Mouse (Mus musculus) midbrain, embryonic 15.5 days (tissue): ENCODE data around the gene Aldh16a1. TPM values are rescaled to one million over a fixed set of nuclear protein-coding genes. Genes with fewer than 3 reads are reported as not detected.
"Not testable (repeated sequence)": the region's sequence is repeated elsewhere in the genome, so short reads cannot be mapped to it uniquely, and the experiment has no call there.

ENCODE experiments used
- ATAC-seq: fragments of 200-750 bp; cut with Nextera tagmentation; replicated peaks from 2 replicates; pipeline ENCODE4 v1.8.0; 2017; ENCODE audit warnings: moderate TSS enrichment
- H3K27ac ChIP-seq: fragments of 300-500 bp; sonication (generic); 2 replicates; pipeline ENCODE4 v1.5.1; 2015; ENCODE audit warnings: mild to moderate bottlenecking, inconsistent platforms
- H3K27me3 ChIP-seq: fragments of 300-500 bp; sonication (generic); replicated peaks from 2 replicates; pipeline ENCODE4 v1.6.1; 2015; ENCODE audit warnings: inconsistent platforms
- H3K36me3 ChIP-seq: fragments of 300-500 bp; sonication (generic); replicated peaks from 2 replicates; pipeline ENCODE4 v1.6.1; 2015; ENCODE audit warnings: inconsistent platforms
- H3K4me1 ChIP-seq: fragments of 300-500 bp; sonication (generic); 2 replicates; pipeline ENCODE4 v1.6.1; 2015; ENCODE audit warnings: inconsistent platforms
- H3K4me2 ChIP-seq: fragments of 300-500 bp; sonication (generic); 2 replicates; pipeline ENCODE4 v1.6.1; 2015; ENCODE audit warnings: inconsistent platforms, mild to moderate bottlenecking, moderate library complexity
- H3K4me3 ChIP-seq: fragments of 300-500 bp; sonication (generic); 2 replicates; pipeline ENCODE4 v1.5.1; 2015; ENCODE audit warnings: mild to moderate bottlenecking, inconsistent platforms
- H3K9ac ChIP-seq: fragments of 300-500 bp; sonication (generic); 2 replicates; pipeline ENCODE4 v1.6.1; 2015; ENCODE audit warnings: mild to moderate bottlenecking, inconsistent platforms
- H3K9me3 ChIP-seq: fragments of 300-500 bp; sonication (generic); 2 replicates; pipeline ENCODE4 v1.6.1; 2016; ENCODE audit warnings: inconsistent platforms
- WGBS: fragments of 180-500 bp; shearing (Covaris S2); methylation state at CpG from one replicate; pipeline ENCODE4 v1.1.7; 2015; ENCODE audit warnings: mixed read lengths; 5-methylcytosine and 5-hydroxymethylcytosine counted together
- polyA plus RNA-seq: library from polyadenylated mRNA; unstranded; fragments of >200 nt; fragmentation: Nextera tagmentation; extraction: Ambion mirVana; gene quantifications from 2 replicates; pipeline ENCODE4 v1.2.1, GENCODE M21; 2015

Aldh16a1 gene
- polyA plus RNA-seq, 1 experiment from 2014 or later = 16.1 TPM

DNA sequence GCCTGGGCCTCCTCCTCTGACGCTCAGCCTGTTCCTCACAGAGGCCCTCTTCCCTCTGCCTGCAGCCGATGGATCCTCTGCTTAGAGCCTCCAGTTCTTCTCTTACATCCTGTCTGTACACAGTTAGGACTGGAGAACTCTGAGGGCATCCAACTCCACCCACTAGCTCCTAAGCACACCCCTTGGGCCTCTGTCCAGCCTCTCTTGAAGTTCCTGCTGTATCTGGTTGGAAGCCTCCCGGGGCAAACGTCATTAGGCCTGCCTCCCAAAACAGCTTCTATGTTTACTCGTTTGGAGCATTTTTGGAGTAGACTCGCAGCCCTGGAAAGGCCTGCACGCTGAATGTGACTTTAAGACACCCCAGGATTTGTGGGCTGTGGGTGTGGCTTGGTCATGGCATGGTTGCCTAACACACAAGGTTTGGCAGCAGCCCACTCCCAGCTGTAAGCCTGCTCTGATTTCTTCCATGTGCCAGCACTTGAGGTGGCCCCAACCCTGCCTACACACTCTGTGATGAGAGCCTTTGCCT lies 50.7 kb downstream of the Aldh16a1 start, which contains the start of gene Fcgrt:
TSS of gene Fcgrt (minus strand) at position 200 of the 529 bp plus-strand sequence.
- H3K27me3 ChIP-seq = no peaks in the 10 kb centered on the region
- H3K36me3 ChIP-seq = no peaks in the 10 kb centered on the region
- H3K9me3 ChIP-seq = no peaks in the 10 kb centered on the region
- no peak within 1 kb of the TSS for H3K4me3 ChIP-seq
- H3K27ac ChIP-seq = no peak within 1 kb of the TSS
- WGBS = 80% methylated on average over 7 of the region's 7 CpGs
- no peaks in the 10 kb centered on the region for H3K4me1 ChIP-seq
- no peak for ATAC-seq
- H3K9ac ChIP-seq = no peak within 1 kb of the TSS
- peak within 1 kb of the TSS; percentile 21 for H3K4me2 ChIP-seq

DNA sequence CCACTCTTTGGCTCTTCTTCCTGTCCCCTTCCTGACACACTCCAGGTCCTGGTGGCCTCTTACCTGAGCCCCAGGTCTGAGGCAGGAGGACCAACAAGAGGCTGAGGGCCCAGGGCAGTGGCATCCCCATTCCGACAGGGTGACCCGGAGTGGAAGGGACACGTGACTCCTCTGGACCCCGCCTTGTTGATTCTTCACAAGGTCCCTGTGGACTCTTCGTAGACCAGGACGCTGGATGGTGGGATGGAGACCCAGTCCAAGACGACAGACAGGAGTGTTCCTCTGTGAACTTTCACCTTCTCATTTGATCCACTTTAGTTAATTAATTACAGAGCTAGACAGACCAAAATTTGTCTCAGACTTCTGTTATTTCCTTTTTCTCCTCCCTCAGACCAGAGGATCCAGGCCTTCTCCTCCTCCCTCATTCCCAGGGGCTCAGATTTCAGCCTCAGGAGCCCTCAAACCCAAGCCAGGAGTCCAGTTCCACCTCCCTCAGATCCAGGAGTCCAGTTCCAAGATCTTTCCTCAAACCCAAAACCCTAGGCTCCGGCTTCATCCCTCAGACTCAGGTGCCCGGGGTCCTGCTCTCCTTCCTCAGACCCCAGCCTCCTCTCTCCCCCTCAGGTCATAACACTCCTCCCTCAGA lies 51.3 kb downstream of the Aldh16a1 start:
- no peak for ATAC-seq
- no peak overlapping the region for H3K4me3 ChIP-seq
- no peaks in the 10 kb centered on the region for H3K27me3 ChIP-seq
- H3K36me3 ChIP-seq = no peaks in the 10 kb centered on the region
- H3K9me3 ChIP-seq = no peaks in the 10 kb centered on the region
- H3K4me1 ChIP-seq = no peaks in the 10 kb centered on the region
- 78% methylated on average over 9 of the region's 9 CpGs for WGBS
- H3K9ac ChIP-seq = no peak overlapping the region
- H3K27ac ChIP-seq = no peak overlapping the region
- H3K4me2 ChIP-seq = peak overlapping the region; percentile 21

GRCm38 (mm10) chr7:45102441-45102840 lies 51.9 kb downstream of the Aldh16a1 start:
- Histone ChIP-seq H3K9me3 (no peaks in the 10 kb centered on the region), H3K36me3 (no peaks in the 10 kb centered on the region), H3K27me3 (no peaks in the 10 kb centered on the region), H3K27ac (no peak overlapping the region), H3K9ac (no peak overlapping the region), H3K4me3 (no peak overlapping the region), H3K4me2 (peak overlapping the region; percentile 13), H3K4me1 (no peaks in the 10 kb centered on the region)
- ATAC-seq = no peak
- WGBS = 88% methylated on average over 11 of the region's 11 CpGs

DNA sequence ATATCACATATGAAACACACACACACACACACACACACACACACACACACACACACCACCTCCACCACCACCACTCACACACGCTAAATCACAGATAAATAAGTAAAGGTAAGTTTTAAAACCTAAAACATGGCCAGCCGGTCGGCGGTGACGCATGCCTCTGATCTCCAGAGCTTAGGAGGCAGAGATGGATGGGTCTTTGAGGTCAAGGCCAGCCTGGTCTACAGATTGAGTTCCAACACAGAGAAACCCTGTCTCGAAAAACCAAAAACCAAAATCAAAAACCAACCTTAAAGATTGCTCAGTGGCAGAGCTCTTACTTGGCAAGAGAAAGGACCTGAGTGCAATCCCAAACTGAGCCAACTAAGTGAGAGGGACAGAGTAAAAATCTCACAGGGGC lies 54.3 kb downstream of the Aldh16a1 start:
- Histone ChIP-seq H3K9me3 (no peaks in the 10 kb centered on the region), H3K36me3 (no peaks in the 10 kb centered on the region), H3K4me3 (no peak overlapping the region), H3K4me1 (no peaks in the 10 kb centered on the region), H3K27ac (no peak overlapping the region), H3K4me2 (no peak overlapping the region), H3K27me3 (no peaks in the 10 kb centered on the region), H3K9ac (no peak overlapping the region)
- no peak for ATAC-seq
- 90% methylated on average over 6 of the region's 6 CpGs for WGBS

GRCm38 (mm10) chr7:45098541-45099240 lies 55.7 kb downstream of the Aldh16a1 start:
- Histone ChIP-seq H3K9me3 (no peaks in the 10 kb centered on the region), H3K36me3 (no peaks in the 10 kb centered on the region), H3K9ac (no peak overlapping the region), H3K27me3 (no peaks in the 10 kb centered on the region), H3K4me3 (no peak overlapping the region), H3K4me1 (no peaks in the 10 kb centered on the region), H3K27ac (no peak overlapping the region), H3K4me2 (no peak overlapping the region)
- WGBS = 89% methylated on average over 8 of the region's 8 CpGs
- no peak for ATAC-seq

DNA sequence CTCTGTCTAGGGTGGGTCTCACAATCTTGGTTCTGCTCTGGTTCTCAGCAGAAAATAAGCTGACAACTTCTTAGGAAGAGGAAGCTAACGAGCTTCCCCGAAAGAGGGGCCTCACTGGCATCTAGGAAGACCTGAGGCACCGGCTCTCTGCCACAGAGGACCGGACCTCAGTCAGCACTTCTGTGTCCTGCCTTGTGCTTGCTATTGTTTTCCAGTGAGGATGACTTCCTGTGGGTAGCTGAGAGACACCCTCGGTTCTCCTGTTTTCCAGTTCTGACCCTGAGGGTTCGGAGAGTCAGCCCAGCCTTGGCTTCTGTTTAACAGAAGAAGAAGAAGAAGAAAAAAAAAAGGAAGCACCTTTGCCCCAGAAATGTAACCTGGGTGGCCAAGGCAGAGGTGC lies 56.9 kb downstream of the Aldh16a1 start:
- H3K4me3 ChIP-seq = no peak overlapping the region
- H3K4me1 ChIP-seq = no peaks in the 10 kb centered on the region
- ATAC-seq = no peak
- H3K27me3 ChIP-seq = no peaks in the 10 kb centered on the region
- no peaks in the 10 kb centered on the region for H3K36me3 ChIP-seq
- no peak overlapping the region for H3K27ac ChIP-seq
- 82% methylated on average over 6 of the region's 6 CpGs for WGBS
- no peaks in the 10 kb centered on the region for H3K9me3 ChIP-seq
- no peak overlapping the region for H3K9ac ChIP-seq
- H3K4me2 ChIP-seq = no peak overlapping the region

GRCm38 (mm10) chr7:45095965-45096364 lies 58.4 kb downstream of the Aldh16a1 start:
- H3K4me3 ChIP-seq, ATAC-seq, H3K36me3 ChIP-seq, H3K27ac ChIP-seq, H3K27me3 ChIP-seq, H3K9me3 ChIP-seq, H3K4me2 ChIP-seq, H3K9ac ChIP-seq, H3K4me1 ChIP-seq: not testable (repeated sequence)
- 91% methylated on average over 14 of the region's 14 CpGs for WGBS

GRCm38 (mm10) chr7:45095367-45095766 lies 59.0 kb downstream of the Aldh16a1 start:
- H3K4me1 ChIP-seq = peaks cover 8% of the 10 kb centered on the region
- no peak overlapping the region for H3K4me3 ChIP-seq
- no peak for ATAC-seq
- H3K4me2 ChIP-seq = no peak overlapping the region
- no peaks in the 10 kb centered on the region for H3K27me3 ChIP-seq
- WGBS = 87% methylated on average over 6 of the region's 6 CpGs
- no peaks in the 10 kb centered on the region for H3K36me3 ChIP-seq
- no peaks in the 10 kb centered on the region for H3K9me3 ChIP-seq
- no peak overlapping the region for H3K9ac ChIP-seq
- no peak overlapping the region for H3K27ac ChIP-seq

DNA sequence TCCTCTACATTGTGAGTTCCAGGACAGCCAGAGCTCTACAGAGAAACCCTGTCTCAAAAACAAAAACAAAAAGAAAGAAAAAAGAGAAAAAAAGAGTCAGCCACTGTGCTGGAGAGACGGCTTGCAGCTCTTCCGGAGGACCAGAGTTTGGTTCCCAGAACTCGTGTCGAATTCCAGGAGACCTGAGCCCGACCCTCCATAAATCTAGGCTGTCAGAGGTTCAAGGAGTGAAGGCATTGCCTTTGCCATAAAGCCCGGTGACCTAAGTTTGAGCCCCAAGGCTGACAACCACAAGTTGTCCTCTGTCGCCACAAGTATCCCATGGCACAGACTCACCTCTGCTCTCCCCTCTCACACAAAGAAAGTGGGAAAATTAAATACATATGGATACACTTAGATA lies 60.3 kb downstream of the Aldh16a1 start:
- whole genome bisulfite sequencing = 77% methylated on average over 7 of the region's 7 CpGs
- peaks cover 8% of the 10 kb centered on the region for H3K4me1 ChIP-seq
- H3K36me3 ChIP-seq = no peaks in the 10 kb centered on the region
- no peak overlapping the region for H3K4me2 ChIP-seq
- no peak overlapping the region for H3K4me3 ChIP-seq
- ATAC-seq = no peak
- H3K27ac ChIP-seq = no peak overlapping the region
- no peak overlapping the region for H3K9ac ChIP-seq
- H3K9me3 ChIP-seq = no peaks in the 10 kb centered on the region
- no peaks in the 10 kb centered on the region for H3K27me3 ChIP-seq

- Histone ChIP-seq H3K9ac (no peak overlapping the region), H3K9me3 (no peaks in the 10 kb centered on the region), H3K4me2 (no peak overlapping the region), H3K36me3 (no peaks in the 10 kb centered on the region), H3K4me3 (no peak overlapping the region), H3K27me3 (no peaks in the 10 kb centered on the region), H3K27ac (no peak overlapping the region), H3K4me1 (peaks cover 8% of the 10 kb centered on the region)
- 31% methylated on average over 18 of the region's 18 CpGs for WGBS
- ATAC-seq = no peak
These were observed 60.9 kb downstream of the Aldh16a1 start for GRCm38 (mm10) chr7:45093516-45093905.

GRCm38 (mm10) chr7:45092828-45093515 lies 61.4 kb downstream of the Aldh16a1 start:
- Histone ChIP-seq H3K9me3 (no peaks in the 10 kb centered on the region), H3K4me2 (no peak overlapping the region), H3K4me1 (peaks cover 8% of the 10 kb centered on the region), H3K4me3 (no peak overlapping the region), H3K9ac (no peak overlapping the region), H3K36me3 (no peaks in the 10 kb centered on the region), H3K27me3 (no peaks in the 10 kb centered on the region), H3K27ac (no peak overlapping the region)
- no peak for ATAC-seq
- 69% methylated on average over 12 of the region's 12 CpGs for WGBS

DNA sequence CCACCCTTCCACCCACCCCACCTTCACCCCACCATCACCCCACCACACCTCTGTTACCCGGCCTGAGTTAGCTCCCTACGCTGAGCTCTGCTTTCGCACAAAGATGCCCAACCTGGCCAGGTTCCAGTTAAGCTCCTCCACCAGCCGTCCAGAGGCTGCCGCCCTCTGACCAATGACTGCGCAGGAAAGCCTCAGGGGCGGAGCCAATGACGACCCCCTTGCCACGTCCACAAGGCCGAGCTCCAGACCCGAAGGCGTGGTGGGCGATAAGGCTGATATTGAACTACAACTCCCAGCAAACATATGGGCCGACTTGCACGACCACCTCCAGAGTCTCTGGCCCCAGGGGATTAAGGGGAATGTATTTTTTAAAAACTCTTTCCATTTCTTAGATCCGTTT lies 62.3 kb downstream of the Aldh16a1 start, which contains the start of gene Rcn3:
TSS of gene Rcn3 (minus strand) at position 174 of the 400 bp plus-strand sequence.
- Histone ChIP-seq H3K9ac (peak within 1 kb of the TSS; percentile 22; the same call in 1 of the 2 replicates), H3K9me3 (no peaks in the 10 kb centered on the region), H3K27ac (no peak within 1 kb of the TSS), H3K4me3 (peak within 1 kb of the TSS; percentile 36), H3K36me3 (no peaks in the 10 kb centered on the region), H3K27me3 (no peaks in the 10 kb centered on the region), H3K4me2 (peak within 1 kb of the TSS; percentile 56), H3K4me1 (peaks cover 8% of the 10 kb centered on the region)
- WGBS = under 1% methylated on average over 16 of the region's 16 CpGs
- peak; percentile 96 for ATAC-seq
